In the genomic region with DNA sequence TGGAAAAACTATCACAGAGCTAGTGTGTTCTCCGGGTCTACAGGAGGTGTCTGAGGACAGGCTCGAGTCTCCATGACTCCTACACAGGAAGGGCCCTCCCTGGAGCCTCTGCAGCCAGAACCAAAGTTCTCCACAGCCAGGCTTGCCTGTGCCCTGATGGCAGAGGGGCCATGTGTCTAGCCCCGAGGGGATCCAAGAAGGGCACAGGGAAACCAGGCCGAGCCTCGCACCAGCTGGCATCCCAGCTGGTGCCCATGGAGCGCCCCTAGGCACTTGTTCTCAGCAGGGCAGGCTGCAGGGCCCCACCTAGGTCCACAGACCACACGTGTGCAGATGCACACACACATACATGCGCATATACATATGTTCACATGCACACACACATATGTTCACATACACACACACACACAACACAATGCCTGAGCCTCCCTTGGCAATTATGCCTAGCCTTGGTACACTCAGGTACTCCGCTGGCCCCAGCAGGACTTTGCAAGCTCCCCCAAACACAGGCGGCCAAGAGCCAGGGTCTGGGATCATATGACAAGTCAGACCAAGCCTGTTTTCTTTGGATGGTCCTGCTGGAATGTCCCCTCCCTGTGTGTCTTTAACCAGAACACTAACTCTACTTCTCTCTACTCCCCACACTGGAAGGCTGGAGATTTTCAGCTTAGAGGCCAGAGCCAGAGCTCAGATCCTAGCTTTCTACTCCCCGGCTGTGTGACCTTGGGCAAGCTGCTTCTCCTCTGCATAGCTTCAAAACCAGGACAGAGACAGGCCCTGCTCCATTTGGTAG, we compare ENCODE assay signal across 19 mouse cellular contexts. TPM values are rescaled to one million over a fixed set of nuclear protein-coding genes. Genes with fewer than 3 reads are reported as not detected.
A peak's percentile ranks its signal among the peaks of the same experiment; 100 is the strongest.
DNase-seq lines count a peak whose midpoint lies in the region; ATAC-seq and TF ChIP-seq lines count a peak whose summit lies in the region.
"Had no signal": no experiment of that assay in that cellular context is flagged by ENCODE, and none has a peak within 500 bp of the region (broad histone marks: within the 10 kb centered on the region; RNA-seq: fewer than 3 reads in every experiment).

No protein-coding gene starts in this region.

- TF ChIP-seq CTCF in left cerebral cortex, adult 2 months (IDR thresholded peaks at IDR 0.05), result no peak

- ATAC-seq in embryonic facial prominence, embryonic 13.5 days (ENCODE audit: insufficient number of reproducible peaks, insufficient read depth, low FRiP score, low TSS enrichment, low read depth), result no peak
- ATAC-seq: forebrain, embryonic 13.5 days had no signal

- H3K36me3 ChIP-seq in embryonic facial prominence, embryonic 13.5 days, result no peaks in the 10 kb centered on the region
- no peaks in the 10 kb centered on the region for H3K36me3 ChIP-seq in embryonic facial prominence, embryonic 10.5 days (replicated peaks)
- H3K36me3 ChIP-seq: embryonic facial prominence, embryonic 15.5 days; heart, embryonic 13.5 days had no signal

- H3K4me2 ChIP-seq in embryonic facial prominence, embryonic 13.5 days, result no peak overlapping the region
- H3K4me2 ChIP-seq: embryonic facial prominence, embryonic 15.5 days; forebrain, embryonic 13.5 days; heart, embryonic 13.5 days; lung, embryonic 14.5 days had no signal

- no peak overlapping the region for H3K9ac ChIP-seq in embryonic facial prominence, embryonic 13.5 days
- H3K9ac ChIP-seq: embryonic facial prominence, embryonic 15.5 days; forebrain, embryonic 13.5 days; heart, embryonic 13.5 days; lung, embryonic 14.5 days had no signal

- no peak for DNase-seq in embryonic facial prominence, embryonic 10.5 days (ENCODE audit: low spot score)
- peak; percentile 58 for DNase-seq in left cerebral cortex, postnatal 4 days
- no peak for DNase-seq in left cerebral cortex, adult 2 months (ENCODE audit: extremely low spot score in 1 of 2, low spot score in 2 of 2)
- DNase-seq in MN1 (ENCODE audit: low spot score), result peak; percentile 58
- DNase-seq in cerebellum, postnatal 14 days, result peak; percentile 48 to 60
- no peak for DNase-seq in gastrocnemius, postnatal 25 days
- DNase-seq: heart, postnatal 4 days; lung, embryonic 14.5 days; thymus, postnatal 25 days had no signal

- no peak overlapping the region for H3K4me3 ChIP-seq in embryonic facial prominence, embryonic 13.5 days
- no peak overlapping the region for H3K4me3 ChIP-seq in embryonic facial prominence, embryonic 10.5 days
- no peak overlapping the region for H3K4me3 ChIP-seq in left cerebral cortex, adult 2 months
- H3K4me3 ChIP-seq: embryonic facial prominence, embryonic 15.5 days; forebrain, embryonic 13.5 days; heart, embryonic 13.5 days; layer of hippocampus, adult 2 months had no signal

- 71% methylated on average over 11 of the region's 11 CpGs for WGBS in embryonic facial prominence, embryonic 13.5 days
- 77% methylated on average over 11 of the region's 11 CpGs for whole genome bisulfite sequencing in embryonic facial prominence, embryonic 10.5 days

- intact Hi-C loops in left cerebral cortex, postnatal 4 days (cut with DNase I), result no loop called here
- intact Hi-C loops in left cerebral cortex, adult 2 months (cut with DNase I), result no loop called here

- H3K27me3 ChIP-seq in embryonic facial prominence, embryonic 13.5 days, result peaks cover 74% of the 10 kb centered on the region
- peaks cover 92% of the 10 kb centered on the region for H3K27me3 ChIP-seq in embryonic facial prominence, embryonic 10.5 days (replicated peaks; ENCODE audit: low read depth, poor library complexity, severe bottlenecking)

- peak overlapping the region; percentile 7; the same call in 1 of the 2 replicates for H3K27ac ChIP-seq in embryonic facial prominence, embryonic 13.5 days
- no peak overlapping the region for H3K27ac ChIP-seq in embryonic facial prominence, embryonic 10.5 days (replicated peaks)
- H3K27ac ChIP-seq in left cerebral cortex, adult 2 months, result no peak overlapping the region
- H3K27ac ChIP-seq: embryonic facial prominence, embryonic 15.5 days; forebrain, embryonic 13.5 days; heart, embryonic 13.5 days; layer of hippocampus, adult 2 months; macrophage had no signal

- peaks cover 30% of the 10 kb centered on the region for H3K4me1 ChIP-seq in embryonic facial prominence, embryonic 13.5 days
- peaks cover 52% of the 10 kb centered on the region for H3K4me1 ChIP-seq in embryonic facial prominence, embryonic 10.5 days

- no peaks in the 10 kb centered on the region for H3K9me3 ChIP-seq in embryonic facial prominence, embryonic 13.5 days
- no peaks in the 10 kb centered on the region for H3K9me3 ChIP-seq in embryonic facial prominence, embryonic 10.5 days
- H3K9me3 ChIP-seq: embryonic facial prominence, embryonic 15.5 days; forebrain, embryonic 13.5 days; heart, embryonic 13.5 days had no signal

RNA-seq across cellular contexts. Expression of gene Epha8, which starts 11.9 kb away (rescaled TPM):
- 0.88 and 1.4 TPM in 2 replicates for polyA plus RNA-seq in embryonic facial prominence, embryonic 13.5 days (2015; fragmentation: Nextera tagmentation; extraction: Ambion mirVana)
- polyA plus RNA-seq in embryonic facial prominence, embryonic 10.5 days (2016; fragmentation: Nextera tagmentation; extraction: Ambion mirVana), result 0.88 and 1.1 TPM in 2 replicates
- 10 to 100 TPM; 21.6 to 23.0 TPM for total RNA-seq in left cerebral cortex, postnatal 4 days (2021)
- 1 to 10 TPM; 3.5 to 4.6 TPM for total RNA-seq in left cerebral cortex, adult 2 months (2021)
- total RNA-seq in gastrocnemius, postnatal 25 days (2021), result not detected
- total RNA-seq: granulocyte monocyte progenitor cell, adult 5-6 weeks; heart, postnatal 4 days; liver, adult 2 months; MEL; monocyte, adult 5-6 weeks had no signal
- polyA plus RNA-seq: liver, adult 2 months; macrophage had no signal

RNA-seq across cellular contexts. Expression of gene C1qa, which starts 46.2 kb away (rescaled TPM):
- 18.3 and 19.8 TPM in 2 replicates for polyA plus RNA-seq in embryonic facial prominence, embryonic 13.5 days (2015; fragmentation: Nextera tagmentation; extraction: Ambion mirVana)
- polyA plus RNA-seq in embryonic facial prominence, embryonic 10.5 days (2016; fragmentation: Nextera tagmentation; extraction: Ambion mirVana), result 4.6 and 8.1 TPM in 2 replicates
- 10 to 100 TPM; 12.5 to 14.2 TPM for total RNA-seq in left cerebral cortex, postnatal 4 days (2021)
- 10 to 100 TPM; 44.5 to 48.3 TPM for total RNA-seq in left cerebral cortex, adult 2 months (2021)
- total RNA-seq in gastrocnemius, postnatal 25 days (2021), result 10 to 100 TPM; 11.6 to 15.5 TPM
- total RNA-seq: monocyte, adult 5-6 weeks had no signal

RNA-seq across cellular contexts. Expression of gene C1qc, which starts 51.9 kb away (rescaled TPM):
- polyA plus RNA-seq in embryonic facial prominence, embryonic 13.5 days (2015; fragmentation: Nextera tagmentation; extraction: Ambion mirVana), result 15.8 and 17.9 TPM in 2 replicates
- polyA plus RNA-seq in embryonic facial prominence, embryonic 10.5 days (2016; fragmentation: Nextera tagmentation; extraction: Ambion mirVana), result 5.6 and 7.2 TPM in 2 replicates
- 10 to 100 TPM; 11.3 to 14.8 TPM for total RNA-seq in left cerebral cortex, postnatal 4 days (2021)
- total RNA-seq in left cerebral cortex, adult 2 months (2021), result 10 to 100 TPM; 41.2 to 45.1 TPM
- 10 to 100 TPM; 10.9 to 13.3 TPM for total RNA-seq in gastrocnemius, postnatal 25 days (2021)
- total RNA-seq: MEL; monocyte, adult 5-6 weeks had no signal

RNA-seq across cellular contexts. Expression of gene C1qb, which starts 58.8 kb away (rescaled TPM):
- 38.0 and 40.2 TPM in 2 replicates for polyA plus RNA-seq in embryonic facial prominence, embryonic 13.5 days (2015; fragmentation: Nextera tagmentation; extraction: Ambion mirVana)
- polyA plus RNA-seq in embryonic facial prominence, embryonic 10.5 days (2016; fragmentation: Nextera tagmentation; extraction: Ambion mirVana), result 17.0 and 20.1 TPM in 2 replicates
- total RNA-seq in left cerebral cortex, postnatal 4 days (2021), result 10 to 100 TPM; 15.3 to 17.2 TPM
- total RNA-seq in left cerebral cortex, adult 2 months (2021), result 10 to 100 TPM; 57.5 to 60.3 TPM
- total RNA-seq in gastrocnemius, postnatal 25 days (2021), result 10 to 100 TPM; 13.4 to 16.5 TPM
- total RNA-seq: MEL; monocyte, adult 5-6 weeks had no signal

Comparison
In these comparisons a context has a peak if more than half of its experiments do, and no peak if none do; other contexts are left out.
1. DNase-seq: peak in left cerebral cortex, postnatal 4 days (single experiment), MN1 (single experiment) and cerebellum, postnatal 14 days (2 of 2); none in embryonic facial prominence, embryonic 10.5 days (single experiment), left cerebral cortex, adult 2 months (0 of 2) and gastrocnemius, postnatal 25 days (single experiment).
2. RNA of gene Epha8, which starts 11.9 kb away (total RNA-seq): 21.6 to 23.0 TPM in left cerebral cortex, postnatal 4 days and 3.5 to 4.6 TPM in left cerebral cortex, adult 2 months; not detected in gastrocnemius, postnatal 25 days; every median in the first group is over 4 times any median in the second.